Mouse (Mus musculus) kidney, embryonic 16.5 days (tissue): ENCODE results near the gene Kcnj4. TPM values are rescaled to one million over a fixed set of nuclear protein-coding genes. Genes with fewer than 3 reads are reported as not detected.

Experiments used
- ATAC-seq: fragments of 200-750 bp; cut with Nextera tagmentation; 2 replicates; pipeline ENCODE4 v1.8.0; 2017; ENCODE audit warnings: moderate TSS enrichment; ENCODE audit not compliant: low FRiP score, low TSS enrichment
- H3K27ac ChIP-seq: fragments of 300-500 bp; sonication (generic); 2 replicates; pipeline ENCODE4 v1.5.1; 2014; ENCODE audit warnings: low read length
- H3K27me3 ChIP-seq: fragments of 300-500 bp; sonication (generic); 2 replicates; pipeline ENCODE4 v1.6.1; 2014; ENCODE audit warnings: low read length, control low read depth, mixed read lengths; ENCODE audit not compliant: insufficient read depth
- H3K36me3 ChIP-seq: fragments of 300-500 bp; sonication (generic); 2 replicates; pipeline ENCODE4 v1.6.1; 2014; ENCODE audit warnings: low read length, control low read depth, mixed read lengths; ENCODE audit not compliant: insufficient read depth
- H3K4me1 ChIP-seq: fragments of 300-500 bp; sonication (generic); 2 replicates; pipeline ENCODE4 v1.6.1; 2014; ENCODE audit warnings: low read length, control low read depth, mixed read lengths; ENCODE audit not compliant: insufficient read depth
- H3K4me2 ChIP-seq: fragments of 300-500 bp; sonication (generic); replicated peaks from 2 replicates; pipeline ENCODE4 v1.6.1; 2014; ENCODE audit warnings: low read depth, low read length
- H3K4me3 ChIP-seq: fragments of 300-500 bp; sonication (generic); 2 replicates; pipeline ENCODE4 v1.5.1; 2014; ENCODE audit warnings: mild to moderate bottlenecking, low read length
- H3K9ac ChIP-seq: fragments of 300-500 bp; sonication (generic); replicated peaks from 2 replicates; pipeline ENCODE4 v1.6.1; 2014; ENCODE audit warnings: low read length
- H3K9me3 ChIP-seq: fragments of 300-500 bp; sonication (generic); 2 replicates; pipeline ENCODE4 v1.6.1; 2016; ENCODE audit warnings: low read length, control low read depth
- WGBS: fragments of 180-500 bp; shearing (Covaris S2); extraction: QIAGEN DNeasy Blood & Tissue Kit; methylation state at CpG from one replicate; pipeline ENCODE4 v1.1.7; 2014; 5-methylcytosine and 5-hydroxymethylcytosine counted together
- microRNA-seq: library from miRNA; unstranded; fragments of <30 nt; microRNA quantifications from one replicate; pipeline ENCODE4, GENCODE M21; 2016
- polyA plus RNA-seq: library from polyadenylated mRNA; unstranded; fragments of >200 nt; fragmentation: Nextera tagmentation; extraction: Ambion mirVana; gene quantifications from 2 replicates; pipeline ENCODE4 v1.2.1, GENCODE M21; 2015

Gene Kcnj4
- polyA plus RNA-seq, 1 experiment from 2014 or later, result 0.16 TPM

GRCm38 (mm10) chr15:79436481-79436921 is 68.5 kb downstream of the Kcnj4 start:
- Histone ChIP-seq H3K9me3 (no peaks in the 10 kb centered on the region), H3K36me3 (peaks cover 34% of the 10 kb centered on the region), H3K9ac (no peak overlapping the region; the same call in 1 of the 2 replicates), H3K4me1 (peaks cover 73% of the 10 kb centered on the region), H3K27ac (peak overlapping the region; percentile 60; the same call in 1 of the 2 replicates), H3K4me2 (no peak overlapping the region), H3K27me3 (no peaks in the 10 kb centered on the region), H3K4me3 (no peak overlapping the region)
- ATAC-seq, result no peak
- WGBS, result 51% methylated on average over 7 of the region's 7 CpGs

GRCm38 (mm10) chr15:79435191-79435671 is 69.8 kb downstream of the Kcnj4 start:
- Histone ChIP-seq H3K9ac (no peak overlapping the region), H3K27ac (peak overlapping the region; percentile 60), H3K4me3 (no peak overlapping the region), H3K36me3 (peaks cover 38% of the 10 kb centered on the region), H3K27me3 (no peaks in the 10 kb centered on the region), H3K9me3 (no peaks in the 10 kb centered on the region), H3K4me1 (peaks cover 65% of the 10 kb centered on the region), H3K4me2 (no peak overlapping the region)
- peak; percentile 32 for ATAC-seq
- 22% methylated on average over 7 of the region's 7 CpGs for WGBS

Small RNA genes within 50 kb of the gene (microRNA-seq; reads per million reads assigned to microRNA genes)
- gene Gm44302, result not detected

Other genes with a start within 250 kb of the Kcnj4 start
- gene Baiap2l2, start 219.7 kb downstream of the Kcnj4 start, polyA plus RNA-seq, result 12.5 and 17.7 TPM in 2 replicates
- gene Pla2g6, start 176.9 kb downstream of the Kcnj4 start, polyA plus RNA-seq, result 18.3 and 21.1 TPM in 2 replicates
- gene Maff, start 158.6 kb downstream of the Kcnj4 start, polyA plus RNA-seq, result 3.7 and 4.0 TPM in 2 replicates
- gene Tmem184b, start 101.7 kb downstream of the Kcnj4 start, polyA plus RNA-seq, result 75.0 and 80.5 TPM in 2 replicates
- gene Csnk1e, start 49.7 kb downstream of the Kcnj4 start, polyA plus RNA-seq, result 66.0 and 71.5 TPM in 2 replicates
- gene Kdelr3, start 11.2 kb upstream of the Kcnj4 start, polyA plus RNA-seq, result 66.2 and 72.9 TPM in 2 replicates
- 48.3 and 52.0 TPM in 2 replicates for gene Ddx17, start 41.5 kb upstream of the Kcnj4 start, polyA plus RNA-seq
- 2.0 and 2.3 TPM in 2 replicates for gene Dmc1, start 99.9 kb upstream of the Kcnj4 start, polyA plus RNA-seq
- 1.1 and 1.4 TPM in 2 replicates for gene Fam227a, start 153.7 kb upstream of the Kcnj4 start, polyA plus RNA-seq
- gene Cby1, start 154.0 kb upstream of the Kcnj4 start, polyA plus RNA-seq, result 59.5 and 59.8 TPM in 2 replicates
- gene Tomm22, start 165.6 kb upstream of the Kcnj4 start, polyA plus RNA-seq, result 262 and 263 TPM in 2 replicates
- gene Josd1, start 182.7 kb upstream of the Kcnj4 start, polyA plus RNA-seq, result 18.2 and 19.6 TPM in 2 replicates
- gene Gtpbp1, start 185.6 kb upstream of the Kcnj4 start, polyA plus RNA-seq, result 32.7 and 36.6 TPM in 2 replicates
- 5.7 and 5.8 TPM in 2 replicates for gene Sun2, start 237.3 kb upstream of the Kcnj4 start, polyA plus RNA-seq